Mouse (Mus musculus): Measurements from ENCODE around the gene Krtap19-5. TPM values are rescaled to one million over a fixed set of nuclear protein-coding genes. Genes with fewer than 3 reads are reported as not detected.

Krtap19-5 gene
- not detected in 2 replicates for polyA plus RNA-seq (2012; rRNA removed)

DNA sequence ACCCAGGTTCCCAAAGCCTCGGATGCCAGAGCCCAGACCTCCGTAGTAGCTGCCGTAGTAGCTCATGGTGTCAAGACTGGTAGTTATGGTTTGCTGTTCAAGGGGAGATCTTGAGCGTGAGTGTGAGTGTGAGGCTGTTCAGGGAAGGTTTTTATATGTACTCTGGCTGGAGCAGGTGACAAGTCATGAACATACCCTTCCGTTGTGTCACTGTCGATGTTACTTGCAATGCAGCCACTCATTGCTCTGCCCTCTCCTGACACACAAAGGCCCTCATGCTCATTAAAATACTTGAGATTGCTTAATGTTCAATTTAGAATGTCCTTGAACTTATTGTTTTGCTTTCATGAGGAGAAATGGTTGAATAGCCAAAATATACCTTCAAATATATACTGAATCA, at the start of gene Krtap19-5:
Gene Krtap19-5, minus strand, starts transcription at position 101 of the 400 bp plus-strand sequence.

DNA sequence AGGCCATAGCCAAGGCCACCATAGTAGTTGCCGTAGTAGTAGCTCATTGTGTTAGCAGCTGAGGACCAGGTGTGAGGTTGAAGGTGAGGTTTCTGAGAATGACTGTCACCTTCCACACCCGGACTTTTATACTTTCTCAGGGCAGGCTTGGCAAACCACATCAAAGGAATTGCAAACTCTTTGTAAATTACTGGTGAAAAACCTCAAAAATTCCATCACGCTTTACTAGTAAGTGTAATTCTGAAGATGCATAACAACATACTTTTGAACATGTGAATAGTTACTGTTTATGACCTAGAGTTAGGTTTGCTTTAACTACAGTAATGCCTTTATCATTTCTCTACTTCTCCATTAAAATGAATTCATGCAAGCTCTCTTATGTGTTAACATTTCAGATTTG, 35.9 kb upstream of the Krtap19-5 start, which contains the start of gene Krtap19-9b:
Gene Krtap19-9b, minus strand, starts transcription at position 101 of the 400 bp plus-strand sequence.

DNA sequence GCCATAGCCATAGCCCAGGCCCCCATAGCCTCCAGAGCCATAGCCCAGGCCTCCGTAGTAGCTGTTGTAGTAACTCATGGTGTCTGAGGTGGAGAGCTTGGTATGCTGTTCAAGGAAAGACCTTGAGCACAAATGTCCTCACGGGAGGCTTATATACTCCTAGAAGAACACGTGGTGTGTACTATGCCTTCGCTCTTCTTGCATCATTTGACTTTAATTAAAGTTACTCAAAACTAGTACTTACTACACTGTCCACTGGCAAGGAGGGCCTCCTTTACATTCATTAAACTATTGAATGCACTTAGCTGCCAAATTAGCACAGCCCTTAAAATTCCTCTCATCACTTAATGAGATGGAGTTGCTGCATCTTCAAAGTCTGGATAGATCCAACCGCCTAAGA, 11.3 kb downstream of the Krtap19-5 start, which contains the start of gene Krtap19-4:
Gene Krtap19-4, minus strand, starts transcription at position 101 of the 400 bp plus-strand sequence.

GRCm38 (mm10) chr16:88877938-88878337, 18.3 kb downstream of the Krtap19-5 start, which contains the start of gene Krtap19-3:
TSS of gene Krtap19-3 (minus strand) at chr16:88878038.

GRCm38 (mm10) chr16:88874169-88874568, 22.1 kb downstream of the Krtap19-5 start, which contains the start of gene Krtap19-2:
TSS of gene Krtap19-2 (minus strand) at chr16:88874269.

DNA sequence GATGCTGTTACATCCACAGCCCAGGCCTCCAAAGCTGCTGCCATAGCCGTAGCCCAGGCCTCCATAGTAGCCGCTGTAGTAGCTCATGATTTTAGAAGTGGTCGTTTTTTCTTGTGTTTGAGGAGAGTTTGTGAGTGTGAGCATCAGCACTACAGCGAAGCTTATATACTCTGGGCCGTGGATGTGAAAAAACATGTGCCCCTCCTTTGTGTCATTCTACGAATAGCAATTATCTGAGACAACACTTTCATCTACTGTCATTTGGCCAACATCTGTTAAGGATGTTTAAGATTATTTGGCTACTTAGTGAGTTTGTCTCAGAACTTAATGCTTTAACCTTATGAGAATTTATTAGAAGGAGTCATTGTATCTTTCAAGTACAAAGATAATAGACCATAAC, 26.9 kb downstream of the Krtap19-5 start, which contains the start of gene Krtap19-1:
Gene Krtap19-1, minus strand, starts transcription at position 101 of the 400 bp plus-strand sequence.

Other genes with a start within 250 kb of the Krtap19-5 start
- gene Krtap26-1, start 248.7 kb downstream of the Krtap19-5 start, polyA plus RNA-seq (2012; rRNA removed): not detected in 2 replicates
- not detected in 2 replicates for gene Krtap27-1, start 224.8 kb downstream of the Krtap19-5 start, polyA plus RNA-seq (2012; rRNA removed)
- gene 2310061N02Rik, start 188.5 kb downstream of the Krtap19-5 start, polyA plus RNA-seq (2012; rRNA removed): not detected in 2 replicates
- not detected in 2 replicates for gene Krtap13-1, start 167.6 kb downstream of the Krtap19-5 start, polyA plus RNA-seq (2012; rRNA removed)
- not detected in 2 replicates for gene Krtap13, start 144.8 kb downstream of the Krtap19-5 start, polyA plus RNA-seq (2012; rRNA removed)
- not detected in 2 replicates for gene 2310034C09Rik, start 137.6 kb downstream of the Krtap19-5 start, polyA plus RNA-seq (2012; rRNA removed)
- not detected in 2 replicates for gene 2310057N15Rik, start 122.3 kb downstream of the Krtap19-5 start, polyA plus RNA-seq (2012; rRNA removed)
- gene Gm5965, start 118.6 kb downstream of the Krtap19-5 start, polyA plus RNA-seq (2012; rRNA removed): not detected in 2 replicates
- not detected in 2 replicates for gene Gm20741, start 84.2 kb downstream of the Krtap19-5 start, polyA plus RNA-seq (2012; rRNA removed)
- not detected in 2 replicates for gene Krtap15, start 76.2 kb downstream of the Krtap19-5 start, polyA plus RNA-seq (2012; rRNA removed)
- gene Krtap14, start 70.3 kb downstream of the Krtap19-5 start, polyA plus RNA-seq (2012; rRNA removed): not detected in 2 replicates
- gene Krtap19-1, start 27.0 kb downstream of the Krtap19-5 start, polyA plus RNA-seq (2012; rRNA removed): not detected in 2 replicates
- not detected in 2 replicates for gene Krtap19-2, start 22.2 kb downstream of the Krtap19-5 start, polyA plus RNA-seq (2012; rRNA removed)
- gene Krtap19-3, start 18.4 kb downstream of the Krtap19-5 start, polyA plus RNA-seq (2012; rRNA removed): not detected in 2 replicates
- gene Krtap19-4, start 11.4 kb downstream of the Krtap19-5 start, polyA plus RNA-seq (2012; rRNA removed): not detected in 2 replicates
- gene Krtap19-9b, start 35.8 kb upstream of the Krtap19-5 start, polyA plus RNA-seq (2012; rRNA removed): not detected in 2 replicates
- not detected in 2 replicates for gene Krtap16-3, start 66.4 kb upstream of the Krtap19-5 start, polyA plus RNA-seq (2012; rRNA removed)
- not detected in 2 replicates for gene Krtap22-2, start 114.3 kb upstream of the Krtap19-5 start, polyA plus RNA-seq (2012; rRNA removed)
- not detected in 2 replicates for gene Gm10229, start 118.8 kb upstream of the Krtap19-5 start, polyA plus RNA-seq (2012; rRNA removed)
- not detected in 2 replicates for gene Krtap6-1, start 135.2 kb upstream of the Krtap19-5 start, polyA plus RNA-seq (2012; rRNA removed)
- not detected in 2 replicates for gene Gm10228, start 145.0 kb upstream of the Krtap19-5 start, polyA plus RNA-seq (2012; rRNA removed)
- not detected in 2 replicates for gene Krtap6-5, start 151.4 kb upstream of the Krtap19-5 start, polyA plus RNA-seq (2012; rRNA removed)
- not detected in 2 replicates for gene 1110025L11Rik, start 167.5 kb upstream of the Krtap19-5 start, polyA plus RNA-seq (2012; rRNA removed)
- not detected in 2 replicates for gene Krtap6-3, start 187.6 kb upstream of the Krtap19-5 start, polyA plus RNA-seq (2012; rRNA removed)
- not detected in 2 replicates for gene Gm6358, start 244.4 kb upstream of the Krtap19-5 start, polyA plus RNA-seq (2012; rRNA removed)